Mouse (Mus musculus): ENCODE data around the gene Vmn1r180. TPM values are rescaled to one million over a fixed set of nuclear protein-coding genes. Genes with fewer than 3 reads are reported as not detected.

Gene Vmn1r180
- not detected in 2 replicates for polyA plus RNA-seq (2015; fragmentation: Nextera tagmentation; extraction: Ambion mirVana)

GRCm38 (mm10) chr7:23950332-23950731, at the start of gene Vmn1r180:
TSS of gene Vmn1r180 (plus strand) at chr7:23950632.

GRCm38 (mm10) chr7:23926678-23927077, 23.8 kb upstream of the Vmn1r180 start, which contains the start of gene Vmn1r179:
TSS of gene Vmn1r179 (plus strand) at chr7:23926978.

GRCm38 (mm10) chr7:23974315-23974714, 23.9 kb downstream of the Vmn1r180 start, which contains the start of gene Vmn1r181:
TSS of gene Vmn1r181 (plus strand) at chr7:23974615.

GRCm38 (mm10) chr7:24001391-24001790, 51.0 kb downstream of the Vmn1r180 start, which contains the start of gene V1rd19:
TSS of gene V1rd19 (plus strand) at chr7:24001691.

Other genes starting within 250 kb of the Vmn1r180 start
- not detected in 2 replicates for gene Vmn1r173, start 249.9 kb upstream of the Vmn1r180 start, polyA plus RNA-seq (2015; fragmentation: Nextera tagmentation; extraction: Ambion mirVana)
- gene Vmn1r174, start 198.4 kb upstream of the Vmn1r180 start, polyA plus RNA-seq (2015; fragmentation: Nextera tagmentation; extraction: Ambion mirVana), result not detected in 2 replicates
- gene Vmn1r175, start 140.0 kb upstream of the Vmn1r180 start, polyA plus RNA-seq (2015; fragmentation: Nextera tagmentation; extraction: Ambion mirVana), result not detected in 2 replicates
- not detected in 2 replicates for gene Vmn1r176, start 113.3 kb upstream of the Vmn1r180 start, polyA plus RNA-seq (2015; fragmentation: Nextera tagmentation; extraction: Ambion mirVana)
- not detected in 2 replicates for gene Vmn1r177, start 84.2 kb upstream of the Vmn1r180 start, polyA plus RNA-seq (2015; fragmentation: Nextera tagmentation; extraction: Ambion mirVana)
- not detected in 2 replicates for gene Vmn1r178, start 58.6 kb upstream of the Vmn1r180 start, polyA plus RNA-seq (2015; fragmentation: Nextera tagmentation; extraction: Ambion mirVana)
- gene Vmn1r179, start 23.7 kb upstream of the Vmn1r180 start, polyA plus RNA-seq (2015; fragmentation: Nextera tagmentation; extraction: Ambion mirVana), result not detected in 2 replicates
- gene Vmn1r181, start 24.0 kb downstream of the Vmn1r180 start, polyA plus RNA-seq (2015; fragmentation: Nextera tagmentation; extraction: Ambion mirVana), result not detected in 2 replicates
- gene V1rd19, start 51.1 kb downstream of the Vmn1r180 start, polyA plus RNA-seq (2015; fragmentation: Nextera tagmentation; extraction: Ambion mirVana), result not detected in 2 replicates
- not detected in 2 replicates for gene Vmn1r183, start 102.6 kb downstream of the Vmn1r180 start, polyA plus RNA-seq (2015; fragmentation: Nextera tagmentation; extraction: Ambion mirVana)
- gene Zfp180, start 131.3 kb downstream of the Vmn1r180 start, polyA plus RNA-seq (2015; fragmentation: Nextera tagmentation; extraction: Ambion mirVana), result 6.7 and 6.8 TPM in 2 replicates
- 2.5 and 3.2 TPM in 2 replicates for gene Zfp112, start 161.7 kb downstream of the Vmn1r180 start, polyA plus RNA-seq (2015; fragmentation: Nextera tagmentation; extraction: Ambion mirVana)
- 6.7 TPM in 2 replicates for gene Zfp235, start 183.5 kb downstream of the Vmn1r180 start, polyA plus RNA-seq (2015; fragmentation: Nextera tagmentation; extraction: Ambion mirVana)
- gene Zfp114, start 224.4 kb downstream of the Vmn1r180 start, polyA plus RNA-seq (2015; fragmentation: Nextera tagmentation; extraction: Ambion mirVana), result 1.3 TPM in 2 replicates

Measured in urinary bladder, postnatal 0 days (tissue).